Mouse (Mus musculus): ENCODE measurements around the gene Zpr1. TPM values are rescaled to one million over a fixed set of nuclear protein-coding genes. Genes with fewer than 3 reads are reported as not detected.
A peak's percentile ranks its signal among the peaks of the same experiment; 100 is the strongest.

The Zpr1 gene
- polyA plus RNA-seq, 1 experiment from 2014 or later = 63.2 TPM

GRCm38 (mm10) chr9:46238850-46239249 is 34.0 kb upstream of the Zpr1 start:
- H3K4me1 ChIP-seq = no peaks in the 10 kb centered on the region
- ATAC-seq (ENCODE audit: low FRiP score, low read depth) = no peak
- WGBS = 86% methylated on average over 7 of the region's 7 CpGs
- H3K4me2 ChIP-seq (replicated peaks) = no peak overlapping the region
- H3K27ac ChIP-seq (replicated peaks) = no peak overlapping the region
- no peak overlapping the region for H3K4me3 ChIP-seq
- no peaks in the 10 kb centered on the region for H3K9me3 ChIP-seq
- H3K36me3 ChIP-seq = no peaks in the 10 kb centered on the region
- no peak overlapping the region for H3K9ac ChIP-seq (replicated peaks)
- peaks cover 13% of the 10 kb centered on the region for H3K27me3 ChIP-seq

GRCm38 (mm10) chr9:46240526-46241153 is 32.2 kb upstream of the Zpr1 start, which contains the start of gene Apoa4:
Gene Apoa4 (plus strand): TSS chr9:46240696.
- WGBS = 66% methylated on average over 7 of the region's 7 CpGs
- Histone ChIP-seq H3K9me3 (no peaks in the 10 kb centered on the region), H3K27ac (replicated peaks) (no peak within 1 kb of the TSS), H3K4me3 (no peak within 1 kb of the TSS), H3K4me2 (replicated peaks) (no peak within 1 kb of the TSS), H3K9ac (replicated peaks) (no peak within 1 kb of the TSS), H3K27me3 (peaks cover 10% of the 10 kb centered on the region; the same call in 1 of the 2 replicates), H3K36me3 (no peaks in the 10 kb centered on the region), H3K4me1 (no peaks in the 10 kb centered on the region)
- ATAC-seq (ENCODE audit: low FRiP score, low read depth) = no peak

- Histone ChIP-seq H3K4me3 (no peak overlapping the region), H3K27me3 (peaks cover 13% of the 10 kb centered on the region; the same call in 1 of the 2 replicates), H3K36me3 (no peaks in the 10 kb centered on the region), H3K9me3 (no peaks in the 10 kb centered on the region), H3K9ac (replicated peaks) (no peak overlapping the region), H3K4me2 (replicated peaks) (no peak overlapping the region), H3K27ac (replicated peaks) (no peak overlapping the region), H3K4me1 (no peaks in the 10 kb centered on the region)
- ATAC-seq (ENCODE audit: low FRiP score, low read depth) = no peak
- WGBS = 72% methylated on average over 2 of the region's 2 CpGs
Observed at GRCm38 (mm10) chr9:46241818-46242217, 31.0 kb upstream of the Zpr1 start.

- no peaks in the 10 kb centered on the region for H3K4me1 ChIP-seq
- no peaks in the 10 kb centered on the region for H3K9me3 ChIP-seq
- H3K4me3 ChIP-seq = no peak overlapping the region
- H3K9ac ChIP-seq (replicated peaks) = no peak overlapping the region
- no peaks in the 10 kb centered on the region for H3K36me3 ChIP-seq
- H3K27me3 ChIP-seq = peaks cover 21% of the 10 kb centered on the region
- WGBS = 85% methylated on average over 4 of the region's 4 CpGs
- no peak overlapping the region for H3K27ac ChIP-seq (replicated peaks)
- ATAC-seq (ENCODE audit: low FRiP score, low read depth) = no peak
- no peak overlapping the region for H3K4me2 ChIP-seq (replicated peaks)
Observed at GRCm38 (mm10) chr9:46243122-46243521, 29.7 kb upstream of the Zpr1 start.

- WGBS = 53% methylated on average over 8 of the region's 8 CpGs
- no peak overlapping the region for H3K9ac ChIP-seq (replicated peaks)
Observed at GRCm38 (mm10) chr9:46243584-46243983, 29.3 kb upstream of the Zpr1 start.

GRCm38 (mm10) chr9:46246752-46247324 is 26.0 kb upstream of the Zpr1 start:
- Histone ChIP-seq H3K4me2 (replicated peaks) (peak overlapping the region; percentile 11; the same call in 1 of the 2 replicates), H3K36me3 (no peaks in the 10 kb centered on the region), H3K9ac (replicated peaks) (no peak overlapping the region), H3K27ac (replicated peaks) (no peak overlapping the region), H3K4me3 (no peak overlapping the region), H3K27me3 (peaks cover 35% of the 10 kb centered on the region), H3K9me3 (no peaks in the 10 kb centered on the region), H3K4me1 (no peaks in the 10 kb centered on the region)
- ATAC-seq (ENCODE audit: low FRiP score, low read depth) = no peak
- 30% methylated on average over 11 of the region's 11 CpGs for WGBS

More at GRCm38 (mm10) chr9:46243584-46243983, 29.3 kb upstream of the Zpr1 start:
- no peak for ATAC-seq (ENCODE audit: low FRiP score, low read depth)
- Histone ChIP-seq H3K36me3 (no peaks in the 10 kb centered on the region), H3K4me2 (replicated peaks) (no peak overlapping the region), H3K9me3 (no peaks in the 10 kb centered on the region), H3K4me1 (no peaks in the 10 kb centered on the region), H3K27me3 (peaks cover 24% of the 10 kb centered on the region), H3K4me3 (no peak overlapping the region), H3K27ac (replicated peaks) (no peak overlapping the region)

- no peak overlapping the region for H3K4me2 ChIP-seq (replicated peaks)
- H3K9ac ChIP-seq (replicated peaks) = no peak overlapping the region
- H3K36me3 ChIP-seq = no peaks in the 10 kb centered on the region
- no peaks in the 10 kb centered on the region for H3K9me3 ChIP-seq
- peaks cover 61% of the 10 kb centered on the region for H3K27me3 ChIP-seq
- no peak overlapping the region for H3K4me3 ChIP-seq
- 90% methylated on average over 7 of the region's 7 CpGs for WGBS
- ATAC-seq (ENCODE audit: low FRiP score, low read depth) = no peak
- no peak overlapping the region for H3K27ac ChIP-seq (replicated peaks)
- H3K4me1 ChIP-seq = no peaks in the 10 kb centered on the region; the same call in 1 of the 2 replicates
Observed at GRCm38 (mm10) chr9:46256177-46256576, 16.7 kb upstream of the Zpr1 start.

GRCm38 (mm10) chr9:46256658-46257385 is 16.0 kb upstream of the Zpr1 start:
- no peaks in the 10 kb centered on the region for H3K36me3 ChIP-seq
- 91% methylated on average over 10 of the region's 10 CpGs for WGBS
- no peak overlapping the region for H3K9ac ChIP-seq (replicated peaks)
- no peak overlapping the region for H3K27ac ChIP-seq (replicated peaks)
- H3K4me3 ChIP-seq = no peak overlapping the region
- no peaks in the 10 kb centered on the region for H3K9me3 ChIP-seq
- H3K27me3 ChIP-seq = peaks cover 54% of the 10 kb centered on the region
- no peak for ATAC-seq (ENCODE audit: low FRiP score, low read depth)
- H3K4me2 ChIP-seq (replicated peaks) = no peak overlapping the region
- no peaks in the 10 kb centered on the region; the same call in 1 of the 2 replicates for H3K4me1 ChIP-seq

GRCm38 (mm10) chr9:46257546-46257945 is 15.3 kb upstream of the Zpr1 start:
- 83% methylated on average over 3 of the region's 3 CpGs for WGBS
- ATAC-seq (ENCODE audit: low FRiP score, low read depth) = no peak
- H3K27ac ChIP-seq (replicated peaks) = no peak overlapping the region

GRCm38 (mm10) chr9:46259111-46259510 is 13.8 kb upstream of the Zpr1 start:
- 92% methylated on average over 6 of the region's 6 CpGs for WGBS
- Histone ChIP-seq H3K27ac (replicated peaks) (no peak overlapping the region), H3K36me3 (no peaks in the 10 kb centered on the region), H3K27me3 (peaks cover 38% of the 10 kb centered on the region), H3K4me2 (replicated peaks) (no peak overlapping the region), H3K4me3 (no peak overlapping the region), H3K9me3 (no peaks in the 10 kb centered on the region), H3K4me1 (no peaks in the 10 kb centered on the region; the same call in 1 of the 2 replicates), H3K9ac (replicated peaks) (no peak overlapping the region)
- ATAC-seq (ENCODE audit: low FRiP score, low read depth) = no peak

More at GRCm38 (mm10) chr9:46257546-46257945, 15.3 kb upstream of the Zpr1 start:
- H3K9me3 ChIP-seq = no peaks in the 10 kb centered on the region
- no peak overlapping the region for H3K9ac ChIP-seq (replicated peaks)
- H3K27me3 ChIP-seq = peaks cover 51% of the 10 kb centered on the region
- H3K4me2 ChIP-seq (replicated peaks) = no peak overlapping the region
- H3K36me3 ChIP-seq = no peaks in the 10 kb centered on the region
- no peaks in the 10 kb centered on the region; the same call in 1 of the 2 replicates for H3K4me1 ChIP-seq
- no peak overlapping the region for H3K4me3 ChIP-seq

GRCm38 (mm10) chr9:46261131-46261530 is 11.7 kb upstream of the Zpr1 start:
- WGBS = 87% methylated on average over 7 of the region's 7 CpGs
- ATAC-seq (ENCODE audit: low FRiP score, low read depth) = no peak

GRCm38 (mm10) chr9:46268343-46268873 is 4.5 kb upstream of the Zpr1 start, which contains the start of gene Apoa5:
Gene Apoa5 (plus strand): TSS chr9:46268633.
- no peaks in the 10 kb centered on the region for H3K36me3 ChIP-seq
- no peak within 1 kb of the TSS for H3K9ac ChIP-seq (replicated peaks)
- peaks cover under 1% of the 10 kb centered on the region for H3K4me1 ChIP-seq
- H3K4me3 ChIP-seq = no peak within 1 kb of the TSS
- no peak within 1 kb of the TSS for H3K4me2 ChIP-seq (replicated peaks)
- peaks cover 52% of the 10 kb centered on the region for H3K27me3 ChIP-seq
- 63% methylated on average over 7 of the region's 7 CpGs for WGBS
- H3K9me3 ChIP-seq = no peaks in the 10 kb centered on the region
- no peak for ATAC-seq (ENCODE audit: low FRiP score, low read depth)
- H3K27ac ChIP-seq (replicated peaks) = no peak within 1 kb of the TSS

More at GRCm38 (mm10) chr9:46261131-46261530, 11.7 kb upstream of the Zpr1 start:
- no peaks in the 10 kb centered on the region for H3K4me1 ChIP-seq
- no peak overlapping the region for H3K27ac ChIP-seq (replicated peaks)
- H3K9ac ChIP-seq (replicated peaks) = no peak overlapping the region
- no peak overlapping the region for H3K4me2 ChIP-seq (replicated peaks)
- H3K27me3 ChIP-seq = peaks cover 37% of the 10 kb centered on the region
- no peaks in the 10 kb centered on the region for H3K36me3 ChIP-seq
- H3K9me3 ChIP-seq = no peaks in the 10 kb centered on the region
- no peak overlapping the region for H3K4me3 ChIP-seq

All from midbrain, embryonic 12.5 days (tissue).